Mouse (Mus musculus) liver, embryonic 16.5 days (tissue): Measurements from ENCODE around the gene Fcrl5. TPM values are rescaled to one million over a fixed set of nuclear protein-coding genes. Genes with fewer than 3 reads are reported as not detected.

Source experiments
- ATAC-seq: fragments of 200-750 bp; cut with Nextera tagmentation; 2 replicates; pipeline ENCODE4 v1.8.0; 2017; ENCODE audit warnings: low read depth, mild to moderate bottlenecking, moderate number of reproducible peaks, moderate library complexity
- H3K27ac ChIP-seq: fragments of 300-500 bp; sonication (generic); 2 replicates; pipeline ENCODE4 v1.5.1; 2014; ENCODE audit warnings: mild to moderate bottlenecking, low read length
- H3K27me3 ChIP-seq: fragments of 300-500 bp; sonication (generic); 2 replicates; pipeline ENCODE4 v1.6.1; 2014; ENCODE audit warnings: low read depth, low read length, mixed read lengths; ENCODE audit not compliant: control insufficient read depth, insufficient read depth
- H3K36me3 ChIP-seq: fragments of 300-500 bp; sonication (generic); 2 replicates; pipeline ENCODE4 v1.6.1; 2014; ENCODE audit warnings: mild to moderate bottlenecking; ENCODE audit not compliant: control insufficient read depth, insufficient read depth
- H3K4me1 ChIP-seq: fragments of 300-500 bp; sonication (generic); 2 replicates; pipeline ENCODE4 v1.6.1; 2014; ENCODE audit warnings: low read depth, low read length, mixed read lengths; ENCODE audit not compliant: control insufficient read depth
- H3K4me2 ChIP-seq: fragments of 300-500 bp; sonication (generic); 2 replicates; pipeline ENCODE4 v1.6.1; 2014; ENCODE audit warnings: low read depth, low read length, mixed read lengths
- H3K4me3 ChIP-seq: fragments of 300-500 bp; sonication (generic); 2 replicates; pipeline ENCODE4 v1.5.1; 2014; ENCODE audit warnings: low read depth, mild to moderate bottlenecking, low read length
- H3K9ac ChIP-seq: fragments of 300-500 bp; sonication (generic); 2 replicates; pipeline ENCODE4 v1.6.1; 2014; ENCODE audit warnings: low read depth, low read length
- H3K9me3 ChIP-seq: fragments of 300-500 bp; sonication (generic); replicated peaks from 2 replicates; pipeline ENCODE4 v1.6.1; 2016; ENCODE audit warnings: low read length; ENCODE audit not compliant: control insufficient read depth
- WGBS: fragments of 180-500 bp; shearing (Covaris S2); extraction: QIAGEN DNeasy Blood & Tissue Kit; methylation state at CpG from one replicate; pipeline ENCODE4 v1.1.7; 2014; ENCODE audit not compliant: insufficient replicate concordance; 5-methylcytosine and 5-hydroxymethylcytosine counted together
- polyA plus RNA-seq: library from polyadenylated mRNA; unstranded; fragments of >200 nt; fragmentation: Nextera tagmentation; extraction: Ambion mirVana; gene quantifications from 2 replicates; pipeline ENCODE4 v1.2.1, GENCODE M21; 2015

Fcrl5 gene
- polyA plus RNA-seq, 1 experiment from 2014 or later: not detected

DNA sequence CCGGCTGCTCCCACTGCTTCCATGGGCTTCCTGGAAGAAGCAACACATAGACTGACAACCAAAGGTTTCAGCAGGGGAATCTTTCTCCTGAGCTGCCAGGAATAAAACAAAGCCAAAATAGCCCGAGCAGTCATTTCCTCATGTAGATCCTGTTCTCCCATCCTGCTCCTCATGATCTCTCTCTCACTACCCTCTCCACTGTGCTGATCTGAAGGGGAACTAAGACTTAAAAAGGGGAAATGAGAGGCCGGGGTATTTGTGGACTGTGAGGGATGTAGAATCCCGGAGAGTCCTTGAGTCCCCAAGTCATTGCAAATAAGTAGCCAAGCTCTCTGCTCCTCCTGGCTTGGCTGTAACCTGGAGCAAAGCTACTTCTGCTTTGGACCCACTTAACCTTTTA is 85.6 kb downstream of the Fcrl5 start:
- no peaks in the 10 kb centered on the region for H3K9me3 ChIP-seq
- no peaks in the 10 kb centered on the region for H3K27me3 ChIP-seq
- H3K27ac ChIP-seq: no peak overlapping the region
- no peak overlapping the region for H3K4me2 ChIP-seq
- H3K4me3 ChIP-seq: no peak overlapping the region
- 18% methylated on average over 4 of the region's 4 CpGs for WGBS
- H3K36me3 ChIP-seq: no peaks in the 10 kb centered on the region
- peaks cover 5% of the 10 kb centered on the region for H3K4me1 ChIP-seq
- H3K9ac ChIP-seq: no peak overlapping the region
- ATAC-seq: no peak

- Histone ChIP-seq H3K27ac (no peak overlapping the region), H3K9ac (no peak overlapping the region), H3K36me3 (no peaks in the 10 kb centered on the region), H3K4me3 (no peak overlapping the region), H3K9me3 (no peaks in the 10 kb centered on the region), H3K4me2 (no peak overlapping the region), H3K4me1 (peaks cover 12% of the 10 kb centered on the region), H3K27me3 (no peaks in the 10 kb centered on the region)
- ATAC-seq: no peak
- 36% methylated on average over 1 of the region's 1 CpGs for WGBS
Observed at GRCm38 (mm10) chr3:87521833-87522232, 86.3 kb downstream of the Fcrl5 start.

GRCm38 (mm10) chr3:87523701-87524100 is 88.1 kb downstream of the Fcrl5 start:
- H3K27me3 ChIP-seq: no peaks in the 10 kb centered on the region
- H3K27ac ChIP-seq: no peak overlapping the region
- WGBS: 70% methylated on average over 9 of the region's 9 CpGs
- H3K9me3 ChIP-seq: no peaks in the 10 kb centered on the region
- H3K4me2 ChIP-seq: no peak overlapping the region
- peaks cover 4% of the 10 kb centered on the region; the same call in 1 of the 2 replicates for H3K36me3 ChIP-seq
- ATAC-seq: no peak
- H3K4me3 ChIP-seq: no peak overlapping the region
- H3K9ac ChIP-seq: no peak overlapping the region
- H3K4me1 ChIP-seq: peaks cover 14% of the 10 kb centered on the region

DNA sequence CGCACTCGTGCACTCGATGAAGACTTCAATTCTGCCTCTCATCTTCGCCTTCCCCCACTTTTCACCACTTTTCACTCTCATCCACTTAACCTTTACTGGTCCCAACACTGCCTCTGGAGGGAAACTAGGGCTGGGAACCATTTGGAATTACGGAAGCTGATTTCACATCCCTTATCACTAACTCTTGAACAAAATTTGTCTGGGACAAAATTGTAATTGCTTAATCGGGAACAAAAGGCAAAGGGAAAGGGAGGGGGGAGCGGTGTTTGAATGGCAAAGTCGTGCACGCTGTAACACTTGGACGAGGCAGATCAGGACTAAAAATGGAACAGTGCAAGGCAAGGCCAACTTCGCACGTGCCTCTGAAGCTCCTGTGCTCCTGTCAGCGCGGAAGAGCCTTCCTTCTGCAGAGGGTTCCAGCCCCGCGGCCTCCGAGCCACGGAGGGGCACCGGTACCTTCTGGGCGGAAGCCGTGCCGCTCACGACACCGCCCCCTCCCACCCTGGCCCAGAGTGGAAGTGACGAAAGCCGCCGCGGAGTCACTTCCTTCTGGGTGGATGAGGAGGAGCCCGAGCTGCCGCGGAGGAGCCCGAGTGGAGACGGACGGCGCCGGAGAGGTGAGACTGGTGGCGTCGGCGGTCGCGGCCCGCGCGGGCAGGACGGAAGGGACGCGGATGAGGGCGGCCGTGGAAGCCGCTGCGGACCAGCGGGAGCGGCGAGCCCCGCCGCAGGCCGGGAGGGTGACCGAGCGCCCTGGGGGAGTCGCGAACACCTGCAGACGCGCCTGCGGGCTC is 89.7 kb downstream of the Fcrl5 start, which contains the start of gene Etv3:
Gene Etv3 (plus strand): TSS at position 365 of the 794 bp plus-strand sequence.
- Histone ChIP-seq H3K4me3 (peak within 1 kb of the TSS; percentile 84), H3K36me3 (peaks cover 4% of the 10 kb centered on the region; the same call in 1 of the 2 replicates), H3K4me2 (peak within 1 kb of the TSS; percentile 76), H3K9me3 (no peaks in the 10 kb centered on the region), H3K27ac (peak within 1 kb of the TSS; percentile 66), H3K9ac (peak within 1 kb of the TSS; percentile 90), H3K4me1 (peaks cover 14% of the 10 kb centered on the region), H3K27me3 (no peaks in the 10 kb centered on the region)
- peak; percentile 92 for ATAC-seq
- WGBS: 6% methylated on average over 51 of the region's 64 CpGs

DNA sequence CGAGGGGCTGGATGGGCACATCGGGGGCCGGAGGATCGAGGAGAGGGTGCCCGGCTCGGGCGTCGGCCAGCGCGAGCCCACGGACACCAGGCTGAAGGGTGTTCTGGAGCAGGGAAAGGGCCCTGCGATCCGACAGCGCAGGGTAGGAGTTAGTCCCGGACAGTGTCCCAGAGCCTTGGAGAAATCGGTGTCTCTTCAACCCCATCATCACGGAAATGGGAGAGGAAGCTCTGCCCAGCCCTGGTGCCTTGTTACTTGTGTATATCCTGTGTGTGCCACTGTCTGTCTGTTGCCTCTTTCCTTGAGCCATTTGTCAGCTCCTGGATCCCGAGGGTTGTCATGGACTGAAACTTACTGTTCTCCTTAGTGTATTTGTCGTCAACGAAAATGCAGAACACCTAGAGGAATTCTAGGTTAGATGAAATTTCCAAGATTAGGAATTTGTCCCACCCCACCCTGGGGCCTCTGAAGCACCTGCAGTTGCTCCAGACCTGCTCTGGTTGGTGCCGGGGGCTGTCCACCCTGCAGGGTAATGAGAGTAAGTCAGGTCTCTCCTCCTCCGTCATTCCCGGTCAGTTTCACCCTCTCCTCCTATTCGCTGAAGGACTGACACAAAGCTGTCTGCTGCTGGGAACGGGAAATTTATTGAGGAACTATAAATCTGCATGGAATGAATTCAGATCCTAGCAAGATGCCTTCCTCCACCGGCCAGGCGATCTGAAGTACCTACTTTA is 90.4 kb downstream of the Fcrl5 start:
- 4% methylated on average over 27 of the region's 27 CpGs for WGBS

GRCm38 (mm10) chr3:87527139-87527538 is 91.6 kb downstream of the Fcrl5 start:
- Histone ChIP-seq H3K4me3 (no peak overlapping the region), H3K9ac (no peak overlapping the region), H3K27me3 (no peaks in the 10 kb centered on the region), H3K36me3 (peaks cover 4% of the 10 kb centered on the region; the same call in 1 of the 2 replicates), H3K27ac (no peak overlapping the region), H3K4me2 (no peak overlapping the region), H3K9me3 (no peaks in the 10 kb centered on the region), H3K4me1 (peaks cover 14% of the 10 kb centered on the region)
- ATAC-seq: no peak
- 67% methylated on average over 12 of the region's 12 CpGs for WGBS

More for the DNA sequence above, 90.4 kb downstream of the Fcrl5 start:
- peak; percentile 50 for ATAC-seq
- Histone ChIP-seq H3K27me3 (no peaks in the 10 kb centered on the region), H3K4me2 (peak overlapping the region; percentile 76), H3K9ac (peak overlapping the region; percentile 90), H3K4me3 (peak overlapping the region; percentile 84), H3K27ac (peak overlapping the region; percentile 66), H3K9me3 (no peaks in the 10 kb centered on the region), H3K4me1 (peaks cover 14% of the 10 kb centered on the region), H3K36me3 (peaks cover 4% of the 10 kb centered on the region; the same call in 1 of the 2 replicates)

DNA sequence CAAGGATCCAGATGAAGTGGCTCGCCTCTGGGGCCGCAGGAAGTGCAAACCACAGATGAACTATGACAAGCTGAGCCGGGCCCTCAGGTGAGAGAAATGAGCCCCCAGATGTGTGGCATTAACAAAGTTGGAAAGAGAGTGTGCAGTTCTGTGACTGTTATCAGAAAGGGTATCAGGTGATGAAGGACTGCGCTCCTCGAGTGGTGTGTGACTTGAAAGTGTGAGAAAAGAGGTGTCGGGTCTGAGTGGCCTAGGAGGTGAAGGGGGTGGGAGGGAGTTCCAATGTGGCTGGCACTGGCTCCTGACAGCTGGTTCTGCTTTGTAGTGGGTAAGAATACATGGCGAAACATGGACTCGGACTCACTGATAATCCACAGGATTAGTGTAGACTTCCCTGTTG is 92.4 kb downstream of the Fcrl5 start:
- H3K27me3 ChIP-seq: no peaks in the 10 kb centered on the region
- H3K4me2 ChIP-seq: no peak overlapping the region
- H3K4me3 ChIP-seq: no peak overlapping the region
- no peak overlapping the region for H3K9ac ChIP-seq
- no peak overlapping the region for H3K27ac ChIP-seq
- H3K36me3 ChIP-seq: peaks cover 7% of the 10 kb centered on the region
- no peaks in the 10 kb centered on the region for H3K9me3 ChIP-seq
- ATAC-seq: no peak
- peaks cover 14% of the 10 kb centered on the region for H3K4me1 ChIP-seq
- WGBS: 62% methylated on average over 7 of the region's 8 CpGs

DNA sequence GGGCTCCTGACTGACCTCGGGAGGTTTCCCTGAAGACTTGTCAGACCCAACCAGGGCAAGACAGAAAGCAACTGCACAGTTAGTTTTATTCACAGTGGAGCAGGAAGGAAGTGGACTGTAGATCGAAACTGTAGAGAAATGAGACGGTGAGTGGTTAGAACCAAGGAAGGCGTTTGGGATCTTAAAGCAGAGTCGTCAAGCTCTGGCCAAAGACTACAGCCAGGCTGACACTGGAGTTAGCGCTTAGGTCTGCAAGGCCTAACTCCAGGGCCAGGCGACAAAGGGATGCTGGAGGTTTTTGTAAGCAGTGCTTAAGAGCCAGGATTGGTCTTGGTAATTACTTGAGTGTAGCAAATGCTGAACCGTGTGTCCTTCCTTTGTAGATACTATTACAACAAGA is 93.3 kb downstream of the Fcrl5 start:
- Histone ChIP-seq H3K4me1 (peaks cover 14% of the 10 kb centered on the region), H3K36me3 (peaks cover 7% of the 10 kb centered on the region), H3K4me3 (no peak overlapping the region), H3K4me2 (no peak overlapping the region), H3K9me3 (no peaks in the 10 kb centered on the region), H3K27ac (no peak overlapping the region), H3K27me3 (no peaks in the 10 kb centered on the region), H3K9ac (no peak overlapping the region)
- no peak for ATAC-seq
- WGBS: 59% methylated on average over 8 of the region's 8 CpGs

- no peak overlapping the region for H3K4me2 ChIP-seq
- peaks cover 14% of the 10 kb centered on the region for H3K4me1 ChIP-seq
- H3K9me3 ChIP-seq: no peaks in the 10 kb centered on the region
- H3K27me3 ChIP-seq: no peaks in the 10 kb centered on the region
- H3K27ac ChIP-seq: no peak overlapping the region
- no peak for ATAC-seq
- H3K36me3 ChIP-seq: peaks cover 7% of the 10 kb centered on the region
- no peak overlapping the region for H3K9ac ChIP-seq
- WGBS: 27% methylated on average over 11 of the region's 11 CpGs
- no peak overlapping the region for H3K4me3 ChIP-seq
Observed at GRCm38 (mm10) chr3:87529568-87529967, 94.0 kb downstream of the Fcrl5 start.
